Mouse (Mus musculus): ENCODE data around the gene Tas2r126.

DNA sequence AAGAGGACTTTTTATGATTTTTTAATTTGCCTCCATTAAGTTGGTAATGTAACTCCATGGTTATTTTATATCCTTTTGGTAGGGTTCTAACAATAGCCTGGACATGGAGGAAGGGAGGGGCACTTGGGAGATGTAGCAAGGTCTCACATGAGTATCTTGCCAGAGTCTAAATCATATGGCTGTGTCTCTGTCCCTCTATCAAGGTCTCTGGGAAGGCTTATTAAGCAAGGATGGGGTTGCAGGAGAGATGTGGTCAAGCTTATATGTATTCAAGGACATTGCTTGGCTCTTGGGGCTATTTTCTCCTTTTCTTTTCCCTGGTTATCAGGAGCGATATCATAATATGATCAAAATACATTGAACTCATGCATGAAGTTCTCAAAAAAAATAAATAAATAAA lies 35.3 kb upstream of the Tas2r126 start:
- TF ChIP-seq GATA1 (IDR thresholded peaks at IDR 0.05; ENCODE audit: low read depth, low read length), result no peak
- TF ChIP-seq CTCF (IDR thresholded peaks at IDR 0.05 in 2 of 3, conservative IDR thresholded peaks at IDR 0.05 in 1 of 3; ENCODE audit: control insufficient read depth in 1 of 3, insufficient read depth in 1 of 3, low read depth in 2 of 3, low read length in 3 of 3, poor library complexity in 1 of 3, severe bottlenecking in 1 of 3), result no peak
- TF ChIP-seq MYB (IDR thresholded peaks at IDR 0.05; ENCODE audit: low read depth, low read length), result no peak
- TF ChIP-seq TBP (IDR thresholded peaks at IDR 0.05; ENCODE audit: low read depth, low read length), result no peak

All from MEL (cell line).